Mouse (Mus musculus) gastrocnemius, postnatal 36 days (tissue): ENCODE measurements around the gene S1pr4. TPM values are rescaled to one million over a fixed set of nuclear protein-coding genes. Genes with fewer than 3 reads are reported as not detected.
A peak's percentile ranks its signal among the peaks of the same experiment; 100 is the strongest.

ENCODE experiments used
- DNase-seq, 2 experiments: peaks; one replicate each; pipeline ENCODE4 v3.0.0; 2022
- intact Hi-C: fragments of 180-260 bp; cut with DNase I; formaldehyde crosslinking; loops from one replicate; pipeline ENCODE4 v1.15.1; 2025
- microRNA-seq, 2 experiments: library from miRNA; unstranded; fragments of <30 nt; microRNA quantifications; one replicate each; pipeline ENCODE4 v1.2.0; 2021
- total RNA-seq, 2 experiments: library from RNA; stranded (reverse); gene quantifications; 2 replicates each; pipeline ENCODE4 v1.2.3; 2021

S1pr4 gene
- total RNA-seq, 2 experiments from 2014 or later, result 0.46 to 1.5 TPM

DNA sequence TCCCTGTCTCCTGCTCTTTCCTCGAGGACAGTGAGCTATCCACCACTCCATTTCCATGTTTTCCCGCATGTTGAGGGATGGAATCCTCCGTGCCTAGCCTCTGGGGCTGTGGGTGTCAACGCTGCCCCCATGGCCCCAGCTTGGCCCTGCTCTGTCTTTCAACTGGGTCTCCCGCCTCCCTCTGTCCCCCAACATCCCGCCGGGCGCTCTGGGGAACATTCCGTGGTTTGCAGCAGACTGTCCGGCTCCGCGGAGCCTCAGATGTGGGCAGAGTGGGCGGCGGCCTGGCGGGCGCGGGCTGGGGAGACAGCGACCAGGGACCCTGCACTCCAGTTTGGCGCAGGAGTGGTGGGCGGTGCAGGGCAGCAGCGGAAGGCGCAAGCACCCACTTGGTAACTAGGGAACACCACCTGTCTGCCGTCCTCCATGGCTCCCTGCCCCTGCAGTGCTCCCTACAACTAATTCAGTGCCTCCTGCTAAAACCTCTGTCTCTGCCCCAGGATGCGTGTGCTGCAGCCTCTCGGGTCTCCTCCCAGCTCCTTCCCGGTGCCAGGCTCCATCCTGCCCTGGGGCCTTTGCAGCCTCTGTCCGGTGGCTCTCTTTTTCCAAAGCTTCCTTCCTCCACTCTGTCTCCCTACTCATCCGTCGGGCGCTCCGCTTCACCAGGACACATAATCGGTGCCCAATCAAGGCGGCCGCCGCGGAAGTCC is 47.5 kb downstream of the S1pr4 start:
- DNase-seq, result peak in 1 of 2 experiments; percentile 11
- intact Hi-C loops, result loop anchor here (5.0 kb wide), 1 partner anchor 165 kb away; no protein-coding TSS in a partner anchor

GRCm38 (mm10) chr10:81451365-81451745 is 48.6 kb downstream of the S1pr4 start:
- peak in 1 of 2 experiments; percentile 10 for DNase-seq
- intact Hi-C loops, result loop anchor here (2.0 to 5.0 kb wide), 2 partner anchors 61 to 164 kb away; no protein-coding TSS in a partner anchor

DNA sequence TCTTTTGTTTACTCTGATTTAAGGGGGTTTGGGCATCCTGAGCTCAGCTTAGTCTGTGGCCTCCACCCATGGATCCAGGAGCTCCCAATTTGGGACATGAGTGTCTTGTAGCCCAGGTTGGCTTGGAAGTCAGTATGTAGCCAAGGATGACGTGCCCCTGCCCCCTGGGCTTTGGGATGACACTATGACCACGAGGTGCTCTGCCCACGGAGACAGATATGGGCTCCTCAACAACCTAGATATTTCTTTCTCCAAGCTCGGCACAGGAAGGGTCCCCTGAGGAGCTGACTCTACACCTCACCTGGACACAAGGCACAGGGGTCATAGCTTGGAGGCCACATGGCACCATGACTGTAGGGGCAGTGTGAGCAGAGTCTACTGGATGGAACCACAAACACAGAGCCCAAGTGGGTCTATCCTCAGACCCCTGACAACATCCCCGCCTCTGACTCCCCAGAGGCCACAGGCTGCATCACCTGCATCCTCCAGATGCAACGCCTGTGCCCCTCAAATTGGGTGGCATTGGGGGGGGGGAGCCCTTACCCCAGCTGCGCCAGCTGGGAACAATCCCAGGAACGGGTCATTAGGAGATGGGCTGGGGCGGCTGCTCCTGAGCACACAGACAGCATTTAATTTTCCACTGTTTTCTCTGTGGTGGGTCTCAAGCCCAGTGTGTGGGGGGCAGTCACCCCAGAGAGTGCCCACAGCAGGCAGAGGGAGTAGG is 49.1 kb downstream of the S1pr4 start:
- peak in 1 of 2 experiments; percentile 11 for DNase-seq
- intact Hi-C loops, result loop anchor here (2.0 to 5.0 kb wide), 2 partner anchors 60 to 164 kb away; no protein-coding TSS in a partner anchor

DNA sequence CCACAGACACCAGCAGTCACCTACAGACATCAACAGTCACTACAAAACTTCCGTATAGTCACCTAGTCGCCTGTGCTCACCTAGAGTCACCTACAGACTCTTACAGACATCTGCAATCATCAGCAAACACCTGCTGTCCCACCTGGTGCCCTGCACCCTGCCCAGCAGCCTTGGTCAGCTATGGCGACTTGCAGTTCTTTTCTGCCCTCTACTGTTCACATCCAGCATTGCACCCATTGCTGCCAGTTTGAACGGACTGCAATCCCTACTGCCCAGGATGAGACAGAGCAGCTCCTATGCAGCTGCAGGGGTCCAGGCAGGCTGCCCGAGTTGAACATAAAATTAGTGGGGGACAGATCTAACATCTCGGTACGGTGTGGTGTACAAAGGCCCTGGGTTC is 49.8 kb downstream of the S1pr4 start:
- intact Hi-C loops, result loop anchor here (2.0 to 5.0 kb wide), 2 partner anchors 59 to 163 kb away; no protein-coding TSS in a partner anchor
- peak; percentile 58 to 73 for DNase-seq

Small RNAs within 50 kb of the gene (microRNA-seq; reads per million reads assigned to microRNA genes)
- gene Gm25595, result 0 reads per million in 2 experiments

Other genes with a start within 250 kb of the S1pr4 start
- under 1 TPM in 1 of 2 experiments, not detected in 1; 0.22 TPM for gene Matk, start 247.2 kb downstream of the S1pr4 start, total RNA-seq
- gene Mrpl54, start 233.2 kb downstream of the S1pr4 start, total RNA-seq, result 10 to 100 TPM; 90.6 to 91.0 TPM
- 100 to 1,000 TPM in 1 of 2 experiments, 10 to 100 TPM in 1; 98.5 to 102 TPM for gene Apba3, start 233.2 kb downstream of the S1pr4 start, total RNA-seq
- not detected for gene Tjp3, start 208.6 kb downstream of the S1pr4 start, total RNA-seq
- 10 to 100 TPM; 21.4 to 23.2 TPM for gene Pip5k1c, start 207.2 kb downstream of the S1pr4 start, total RNA-seq
- 10 to 100 TPM in 1 of 2 experiments, 1 to 10 TPM in 1; 7.6 to 10.2 TPM for gene Cactin, start 179.0 kb downstream of the S1pr4 start, total RNA-seq
- under 1 TPM; 0.87 to 0.99 TPM for gene Tbxa2r, start 171.4 kb downstream of the S1pr4 start, total RNA-seq
- gene Gipc3, start 156.9 kb downstream of the S1pr4 start, total RNA-seq, result 1 to 10 TPM; 1.1 to 1.3 TPM
- 10 to 100 TPM; 19.7 to 20.9 TPM for gene Hmg20b, start 149.7 kb downstream of the S1pr4 start, total RNA-seq
- 1 to 10 TPM; 2.2 to 2.6 TPM for gene Mfsd12, start 142.6 kb downstream of the S1pr4 start, total RNA-seq
- gene 4930404N11Rik, start 134.3 kb downstream of the S1pr4 start, total RNA-seq, result under 1 TPM; 0.37 to 0.41 TPM
- gene Fzr1, start 121.6 kb downstream of the S1pr4 start, total RNA-seq, result 10 to 100 TPM; 14.2 to 15.9 TPM
- 10 to 100 TPM; 36.5 to 42.5 TPM for gene Dohh, start 115.7 kb downstream of the S1pr4 start, total RNA-seq
- 1 to 10 TPM in 1 of 2 experiments, under 1 TPM in 1; 0.89 to 1.2 TPM for gene Gm48551, start 115.7 kb downstream of the S1pr4 start, total RNA-seq
- gene Gm48552, start 111.1 kb downstream of the S1pr4 start, total RNA-seq, result under 1 TPM; 0.59 to 0.77 TPM
- gene Smim24, start 107.1 kb downstream of the S1pr4 start, total RNA-seq, result under 1 TPM; 0.37 to 0.38 TPM
- 100 to 1,000 TPM; 219 to 237 TPM for gene Nfic, start 44.5 kb downstream of the S1pr4 start, total RNA-seq
- gene Celf5, start 17.4 kb downstream of the S1pr4 start, total RNA-seq, result not detected
- gene Ncln, start 3.7 kb downstream of the S1pr4 start, total RNA-seq, result 10 to 100 TPM; 42.1 to 44.9 TPM
- under 1 TPM in 1 of 2 experiments, not detected in 1; 0.20 TPM for gene Gna15, start 24.1 kb upstream of the S1pr4 start, total RNA-seq
- 10 to 100 TPM; 23.6 TPM for gene Gna11, start 45.1 kb upstream of the S1pr4 start, total RNA-seq
- 100 to 1,000 TPM; 847 to 848 TPM for gene Aes, start 59.4 kb upstream of the S1pr4 start, total RNA-seq
- gene Tle2, start 74.4 kb upstream of the S1pr4 start, total RNA-seq, result 1 to 10 TPM; 4.4 to 4.7 TPM
- 1 to 10 TPM; 4.2 to 4.9 TPM for gene Tle6, start 100.9 kb upstream of the S1pr4 start, total RNA-seq
- gene BC025920, start 106.1 kb upstream of the S1pr4 start, total RNA-seq, result 1 to 10 TPM; 2.3 TPM
- 1 to 10 TPM; 3.5 to 4.1 TPM for gene Sirt6, start 127.7 kb upstream of the S1pr4 start, total RNA-seq
- gene Ankrd24, start 128.4 kb upstream of the S1pr4 start, total RNA-seq, result 1 to 10 TPM; 7.0 to 8.7 TPM
- 1 to 10 TPM; 1.2 to 1.6 TPM for gene Gm10778, start 148.9 kb upstream of the S1pr4 start, total RNA-seq
- gene Zfp433, start 204.7 kb upstream of the S1pr4 start, total RNA-seq, result 1 to 10 TPM; 4.4 to 6.0 TPM